Mouse (Mus musculus) lung, postnatal 0 days (tissue): ENCODE results near the gene Ptpn13.
A peak's percentile ranks its signal among the peaks of the same experiment; 100 is the strongest.

ENCODE experiments used
- CTCF ChIP-seq: IDR thresholded peaks from 2 replicates; pipeline ENCODE4 v1.5.1; 2016; ENCODE audit warnings: antibody characterized with exemption, mild to moderate bottlenecking
- EP300 ChIP-seq: IDR thresholded peaks from 2 replicates; pipeline ENCODE4 v1.6.1; 2016; ENCODE audit warnings: antibody characterized with exemption, mild to moderate bottlenecking, control low read depth

- TF ChIP-seq CTCF (no peak), EP300 (peak; percentile 66)
These were observed 37.4 kb upstream of the Ptpn13 start for GRCm38 (mm10) chr5:103387540-103388026.
